Mouse (Mus musculus): ENCODE measurements at regions not wholly inside any gene's neighbourhood (a gene's known extent, or its start where the extent isn't known, plus 50 kb on each side); places are given as distances from the start of the nearest gene placed in this dataset.

GRCm38 (mm10) chr12:12783699-12784605 is 157.8 kb downstream of the Mycn start:
- Histone ChIP-seq H3K27ac (ENCODE audit: low read length) (no peak overlapping the region), H3K4me2 (ENCODE audit: low read depth, low read length) (no peak overlapping the region), H3K4me1 (ENCODE audit: control insufficient read depth, insufficient read depth, low read length) (no peaks in the 10 kb centered on the region; the same call in 1 of the 2 replicates), H3K27me3 (ENCODE audit: control insufficient read depth, insufficient read depth, low read length) (no peaks in the 10 kb centered on the region), H3K36me3 (ENCODE audit: control insufficient read depth, insufficient read depth, low read length) (no peaks in the 10 kb centered on the region), H3K9me3 (replicated peaks; ENCODE audit: control insufficient read depth, low read length) (no peaks in the 10 kb centered on the region), H3K9ac (ENCODE audit: low read length) (no peak overlapping the region), H3K4me3 (replicated peaks; ENCODE audit: low read length) (no peak overlapping the region)
- WGBS, result 56% methylated on average over 11 of the region's 11 CpGs
- ATAC-seq (ENCODE audit: insufficient read depth, low FRiP score), result no peak

GRCm38 (mm10) chr12:12781526-12781925 is 160.2 kb downstream of the Mycn start:
- Histone ChIP-seq H3K4me1 (ENCODE audit: control insufficient read depth, insufficient read depth, low read length) (no peaks in the 10 kb centered on the region), H3K9ac (ENCODE audit: low read length) (no peak overlapping the region), H3K27ac (ENCODE audit: low read length) (no peak overlapping the region), H3K27me3 (ENCODE audit: control insufficient read depth, insufficient read depth, low read length) (no peaks in the 10 kb centered on the region), H3K36me3 (ENCODE audit: control insufficient read depth, insufficient read depth, low read length) (no peaks in the 10 kb centered on the region), H3K4me2 (ENCODE audit: low read depth, low read length) (no peak overlapping the region), H3K9me3 (replicated peaks; ENCODE audit: control insufficient read depth, low read length) (no peaks in the 10 kb centered on the region), H3K4me3 (replicated peaks; ENCODE audit: low read length) (no peak overlapping the region)
- WGBS, result 94% methylated on average over 5 of the region's 5 CpGs
- ATAC-seq (ENCODE audit: insufficient read depth, low FRiP score), result no peak

- Histone ChIP-seq H3K4me2 (ENCODE audit: low read depth, low read length) (no peak overlapping the region), H3K27me3 (ENCODE audit: control insufficient read depth, insufficient read depth, low read length) (no peaks in the 10 kb centered on the region), H3K27ac (ENCODE audit: low read length) (no peak overlapping the region), H3K4me3 (replicated peaks; ENCODE audit: low read length) (no peak overlapping the region), H3K36me3 (ENCODE audit: control insufficient read depth, insufficient read depth, low read length) (no peaks in the 10 kb centered on the region), H3K4me1 (ENCODE audit: control insufficient read depth, insufficient read depth, low read length) (no peaks in the 10 kb centered on the region), H3K9ac (ENCODE audit: low read length) (no peak overlapping the region), H3K9me3 (replicated peaks; ENCODE audit: control insufficient read depth, low read length) (no peaks in the 10 kb centered on the region)
- WGBS, result 40% methylated on average over 4 of the region's 4 CpGs
- no peak for ATAC-seq (ENCODE audit: insufficient read depth, low FRiP score)
Measured at GRCm38 (mm10) chr12:12778563-12779256, 163.0 kb downstream of the Mycn start.

- no peaks in the 10 kb centered on the region for H3K9me3 ChIP-seq (replicated peaks; ENCODE audit: control insufficient read depth, low read length)
- no peak for ATAC-seq (ENCODE audit: insufficient read depth, low FRiP score)
Measured at GRCm38 (mm10) chr12:12777422-12777821, 164.3 kb downstream of the Mycn start.

GRCm38 (mm10) chr12:12776783-12777182 is 164.9 kb downstream of the Mycn start:
- H3K9ac ChIP-seq (ENCODE audit: low read length), result no peak overlapping the region
- no peaks in the 10 kb centered on the region for H3K27me3 ChIP-seq (ENCODE audit: control insufficient read depth, insufficient read depth, low read length)
- no peaks in the 10 kb centered on the region for H3K4me1 ChIP-seq (ENCODE audit: control insufficient read depth, insufficient read depth, low read length)
- H3K9me3 ChIP-seq (replicated peaks; ENCODE audit: control insufficient read depth, low read length), result no peaks in the 10 kb centered on the region
- H3K27ac ChIP-seq (ENCODE audit: low read length), result no peak overlapping the region
- H3K4me2 ChIP-seq (ENCODE audit: low read depth, low read length), result no peak overlapping the region
- no peak for ATAC-seq (ENCODE audit: insufficient read depth, low FRiP score)
- no peak overlapping the region for H3K4me3 ChIP-seq (replicated peaks; ENCODE audit: low read length)
- H3K36me3 ChIP-seq (ENCODE audit: control insufficient read depth, insufficient read depth, low read length), result no peaks in the 10 kb centered on the region
- WGBS, result 72% methylated on average over 6 of the region's 6 CpGs

More at GRCm38 (mm10) chr12:12777422-12777821, 164.3 kb downstream of the Mycn start:
- Histone ChIP-seq H3K36me3 (ENCODE audit: control insufficient read depth, insufficient read depth, low read length) (no peaks in the 10 kb centered on the region), H3K9ac (ENCODE audit: low read length) (no peak overlapping the region), H3K27me3 (ENCODE audit: control insufficient read depth, insufficient read depth, low read length) (no peaks in the 10 kb centered on the region), H3K4me1 (ENCODE audit: control insufficient read depth, insufficient read depth, low read length) (no peaks in the 10 kb centered on the region), H3K4me3 (replicated peaks; ENCODE audit: low read length) (no peak overlapping the region), H3K4me2 (ENCODE audit: low read depth, low read length) (no peak overlapping the region), H3K27ac (ENCODE audit: low read length) (no peak overlapping the region)
- 67% methylated on average over 8 of the region's 8 CpGs for WGBS

GRCm38 (mm10) chr12:12770970-12771369 is 170.7 kb downstream of the Mycn start:
- Histone ChIP-seq H3K9ac (ENCODE audit: low read length) (no peak overlapping the region), H3K4me1 (ENCODE audit: control insufficient read depth, insufficient read depth, low read length) (no peaks in the 10 kb centered on the region), H3K27me3 (ENCODE audit: control insufficient read depth, insufficient read depth, low read length) (no peaks in the 10 kb centered on the region), H3K27ac (ENCODE audit: low read length) (no peak overlapping the region), H3K9me3 (replicated peaks; ENCODE audit: control insufficient read depth, low read length) (no peaks in the 10 kb centered on the region), H3K4me2 (ENCODE audit: low read depth, low read length) (no peak overlapping the region), H3K36me3 (ENCODE audit: control insufficient read depth, insufficient read depth, low read length) (no peaks in the 10 kb centered on the region), H3K4me3 (replicated peaks; ENCODE audit: low read length) (no peak overlapping the region)
- ATAC-seq (ENCODE audit: insufficient read depth, low FRiP score), result no peak
- WGBS, result 70% methylated on average over 4 of the region's 4 CpGs

GRCm38 (mm10) chr12:12766510-12767304 is 175.0 kb downstream of the Mycn start:
- H3K27me3 ChIP-seq (ENCODE audit: control insufficient read depth, insufficient read depth, low read length), result no peaks in the 10 kb centered on the region
- H3K36me3 ChIP-seq (ENCODE audit: control insufficient read depth, insufficient read depth, low read length), result no peaks in the 10 kb centered on the region
- no peaks in the 10 kb centered on the region for H3K9me3 ChIP-seq (replicated peaks; ENCODE audit: control insufficient read depth, low read length)
- no peak overlapping the region for H3K4me3 ChIP-seq (replicated peaks; ENCODE audit: low read length)
- 53% methylated on average over 11 of the region's 11 CpGs for WGBS
- no peak overlapping the region for H3K4me2 ChIP-seq (ENCODE audit: low read depth, low read length)
- H3K4me1 ChIP-seq (ENCODE audit: control insufficient read depth, insufficient read depth, low read length), result peaks cover 3% of the 10 kb centered on the region; the same call in 1 of the 2 replicates
- ATAC-seq (ENCODE audit: insufficient read depth, low FRiP score), result no peak
- H3K27ac ChIP-seq (ENCODE audit: low read length), result no peak overlapping the region
- H3K9ac ChIP-seq (ENCODE audit: low read length), result no peak overlapping the region

GRCm38 (mm10) chr12:12765490-12766058 is 176.1 kb downstream of the Mycn start:
- H3K9me3 ChIP-seq (replicated peaks; ENCODE audit: control insufficient read depth, low read length), result peaks cover 2% of the 10 kb centered on the region; the same call in 1 of the 2 replicates
- H3K4me3 ChIP-seq (replicated peaks; ENCODE audit: low read length), result no peak overlapping the region
- peaks cover 3% of the 10 kb centered on the region; the same call in 1 of the 2 replicates for H3K4me1 ChIP-seq (ENCODE audit: control insufficient read depth, insufficient read depth, low read length)
- no peaks in the 10 kb centered on the region for H3K36me3 ChIP-seq (ENCODE audit: control insufficient read depth, insufficient read depth, low read length)
- no peaks in the 10 kb centered on the region for H3K27me3 ChIP-seq (ENCODE audit: control insufficient read depth, insufficient read depth, low read length)
- H3K9ac ChIP-seq (ENCODE audit: low read length), result no peak overlapping the region
- H3K4me2 ChIP-seq (ENCODE audit: low read depth, low read length), result no peak overlapping the region
- ATAC-seq (ENCODE audit: insufficient read depth, low FRiP score), result no peak
- no peak overlapping the region for H3K27ac ChIP-seq (ENCODE audit: low read length)
- 57% methylated on average over 7 of the region's 7 CpGs for WGBS

Measured in stomach, embryonic 16.5 days (tissue).